Mouse (Mus musculus) right cerebral cortex, postnatal 4 days (tissue): ENCODE data around the gene Olfr695.
"Not testable (repeated sequence)": the region's sequence is repeated elsewhere in the genome, so short reads cannot be mapped to it uniquely, and the experiment has no call there.

ENCODE experiments used
- DNase-seq: peaks from one replicate; pipeline ENCODE4 v3.0.0-alpha.2; 2022

Gene Olfr695

GRCm38 (mm10) chr7:106716296-106716695 lies at the start of gene Olfr695:
TSS of gene Olfr695 (minus strand) at chr7:106716396.
- DNase-seq = no peak

GRCm38 (mm10) chr7:106761008-106761407 lies 44.8 kb upstream of the Olfr695 start:
- DNase-seq = not testable (repeated sequence)

- no peak for DNase-seq
These were observed 42.6 kb upstream of the Olfr695 start for GRCm38 (mm10) chr7:106758800-106759199.

GRCm38 (mm10) chr7:106755297-106755696 lies 39.1 kb upstream of the Olfr695 start, which contains the start of gene Olfr698:
TSS of gene Olfr698 (minus strand) at chr7:106755397.
- no peak for DNase-seq

DNA sequence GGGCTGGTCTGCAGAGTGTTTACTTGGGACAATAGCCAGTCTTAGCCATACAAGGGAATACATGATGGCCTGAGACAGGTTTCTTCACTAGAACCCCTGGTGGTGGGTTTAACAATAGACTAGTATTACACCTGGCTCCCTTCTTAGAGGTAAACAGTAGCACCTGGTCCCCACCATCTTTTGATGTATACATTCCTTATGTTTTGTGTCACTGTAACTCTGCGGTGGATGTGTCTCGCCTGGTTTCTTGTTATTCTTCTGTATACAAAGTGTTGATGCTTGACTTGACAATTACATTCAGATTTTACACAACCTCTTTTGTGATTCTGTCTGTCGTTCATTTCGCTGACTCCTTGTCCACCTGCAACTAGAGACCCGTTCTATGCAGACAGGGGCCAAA lies 29.6 kb upstream of the Olfr695 start:
- no peak for DNase-seq

GRCm38 (mm10) chr7:106742343-106742742 lies 26.1 kb upstream of the Olfr695 start, which contains the start of gene Olfr697:
TSS of gene Olfr697 (minus strand) at chr7:106742443.
- no peak for DNase-seq

- DNase-seq = no peak
These were observed 20.8 kb upstream of the Olfr695 start for GRCm38 (mm10) chr7:106737028-106737427.

DNA sequence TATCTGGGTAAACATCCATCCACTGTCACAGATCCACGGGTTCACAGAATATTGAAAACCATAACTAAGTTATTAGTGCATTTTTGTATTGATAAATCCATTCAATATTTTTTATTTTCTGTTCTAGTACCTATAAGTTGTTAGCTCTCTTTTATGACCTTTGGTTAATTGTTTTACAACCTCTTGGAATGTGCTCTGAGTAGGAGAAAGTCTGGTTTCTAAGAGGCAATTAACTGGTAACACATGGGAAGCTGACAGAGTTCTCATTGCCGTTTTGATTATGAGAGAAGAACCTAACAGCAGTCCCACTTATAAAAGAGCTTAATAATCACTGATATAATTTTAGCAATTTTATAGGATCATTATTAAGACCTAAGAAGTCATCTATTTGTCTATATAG lies 17.5 kb upstream of the Olfr695 start:
- no peak for DNase-seq

GRCm38 (mm10) chr7:106725654-106726053 lies 9.5 kb upstream of the Olfr695 start:
- DNase-seq = not testable (repeated sequence)

DNA sequence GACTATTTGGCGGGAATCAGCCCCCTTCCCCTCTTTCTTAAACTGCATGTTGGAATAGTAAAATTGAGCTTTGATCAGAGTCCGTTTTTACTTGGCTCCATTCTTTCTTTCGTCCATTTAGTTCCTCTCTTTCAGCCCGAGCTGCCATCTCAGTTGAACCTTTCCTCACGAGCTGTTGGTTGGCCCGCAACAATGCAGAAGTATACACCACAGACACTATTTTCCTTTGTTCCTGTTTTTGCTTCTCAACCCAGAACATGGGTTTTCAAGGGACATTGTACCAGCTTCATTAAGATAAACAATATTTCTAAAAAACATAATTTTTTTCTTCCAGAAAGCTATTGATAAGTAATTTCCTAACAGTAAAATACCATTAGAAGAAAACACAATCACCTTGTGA lies 4.7 kb downstream of the Olfr695 start:
- DNase-seq = no peak

DNA sequence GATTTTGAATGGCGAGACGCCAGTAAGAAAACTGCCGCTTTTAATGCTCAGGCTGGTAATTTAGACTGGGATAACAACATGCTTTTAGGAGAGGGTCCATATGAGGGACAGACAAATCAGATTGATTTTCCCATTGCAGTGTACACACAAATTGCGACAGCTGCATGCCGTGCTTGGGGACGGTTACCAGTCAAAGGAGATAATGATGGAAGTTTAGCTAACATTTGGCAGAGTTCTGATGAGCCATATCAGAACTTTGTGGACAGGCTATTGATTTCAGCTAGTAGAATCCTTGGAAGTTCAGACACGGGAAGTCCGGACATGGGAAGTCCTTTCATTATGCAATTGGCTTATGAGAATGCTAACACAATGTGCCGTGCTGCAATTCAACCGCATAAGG lies 8.5 kb downstream of the Olfr695 start:
- DNase-seq = not testable (repeated sequence)

DNA sequence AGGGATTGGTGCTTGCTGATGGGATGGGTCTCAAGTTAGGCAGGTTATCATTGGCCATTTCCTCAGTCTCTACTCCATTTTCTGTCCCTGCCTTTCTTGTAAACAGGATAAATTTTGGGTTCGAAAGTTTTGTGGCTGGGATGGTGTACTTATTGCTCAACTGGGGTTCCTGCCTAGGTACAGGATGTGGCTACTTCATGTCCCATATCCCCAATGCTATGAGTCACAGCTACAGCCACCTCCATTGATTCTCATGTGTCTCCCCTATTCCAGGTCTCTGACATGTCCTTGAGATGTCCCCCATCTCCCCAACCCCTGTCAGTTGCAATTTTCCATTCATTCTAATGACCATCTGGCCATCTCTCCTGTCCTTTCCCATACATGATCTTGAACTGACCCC lies 19.3 kb downstream of the Olfr695 start:
- DNase-seq = no peak

- no peak for DNase-seq
These were observed 23.2 kb downstream of the Olfr695 start for GRCm38 (mm10) chr7:106692976-106693375.

DNA sequence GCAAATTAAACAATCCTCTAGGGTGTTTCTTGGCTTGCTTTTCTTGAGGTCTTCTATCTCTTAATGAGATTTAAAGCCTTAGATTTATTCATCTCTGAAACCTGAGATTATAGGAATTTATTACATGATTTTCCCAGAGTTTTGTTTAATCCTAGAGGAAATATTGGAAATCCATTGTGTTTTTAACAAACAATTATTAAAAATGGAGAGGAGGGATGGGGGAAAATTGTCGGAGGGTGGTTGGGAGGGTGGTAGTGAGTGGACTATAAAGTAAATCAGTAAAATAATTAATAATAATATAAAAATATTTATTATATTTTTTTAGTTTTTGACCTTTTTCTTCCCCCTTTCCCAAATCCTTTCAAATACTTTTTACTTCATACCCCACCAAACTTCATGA lies 24.5 kb downstream of the Olfr695 start, which contains the start of gene Olfr694:
TSS of gene Olfr694 (minus strand) at position 101 of the 400 bp plus-strand sequence.
- DNase-seq = no peak

DNA sequence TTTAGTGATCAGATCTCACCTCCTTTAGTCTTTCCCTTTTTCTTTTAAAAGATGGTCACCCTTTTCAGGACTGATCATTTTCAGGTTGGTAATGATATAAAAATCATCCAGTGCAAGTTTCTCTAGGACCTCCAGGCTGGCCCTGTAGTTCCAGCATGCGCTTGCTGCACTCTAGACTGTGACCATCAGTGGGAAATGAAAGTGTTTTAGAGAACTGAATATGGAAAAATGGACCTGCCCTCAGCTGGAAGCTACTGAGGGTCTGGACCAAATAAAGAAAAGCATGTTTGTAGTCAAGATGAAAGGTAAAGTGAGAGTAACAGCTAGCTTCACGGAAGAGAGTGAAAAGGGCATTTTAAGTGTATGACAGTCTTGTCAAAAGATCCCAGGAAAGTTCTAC lies 30.8 kb downstream of the Olfr695 start:
- no peak for DNase-seq

GRCm38 (mm10) chr7:106680484-106680883 lies 35.7 kb downstream of the Olfr695 start, which contains the start of gene Olfr693:
TSS of gene Olfr693 (minus strand) at chr7:106680584.
- DNase-seq = no peak
